Mouse (Mus musculus): ENCODE measurements around the gene Cdh24. TPM values are rescaled to one million over a fixed set of nuclear protein-coding genes. Genes with fewer than 3 reads are reported as not detected.

Gene Cdh24
- total RNA-seq, 2 experiments from 2014 or later: 1.3 to 5.0 TPM

- ATAC-seq (replicated peaks; ENCODE audit: low FRiP score, poor library complexity, severe bottlenecking): no peak
These were observed 30.5 kb downstream of the Cdh24 start for GRCm38 (mm10) chr14:54610648-54611047.

DNA sequence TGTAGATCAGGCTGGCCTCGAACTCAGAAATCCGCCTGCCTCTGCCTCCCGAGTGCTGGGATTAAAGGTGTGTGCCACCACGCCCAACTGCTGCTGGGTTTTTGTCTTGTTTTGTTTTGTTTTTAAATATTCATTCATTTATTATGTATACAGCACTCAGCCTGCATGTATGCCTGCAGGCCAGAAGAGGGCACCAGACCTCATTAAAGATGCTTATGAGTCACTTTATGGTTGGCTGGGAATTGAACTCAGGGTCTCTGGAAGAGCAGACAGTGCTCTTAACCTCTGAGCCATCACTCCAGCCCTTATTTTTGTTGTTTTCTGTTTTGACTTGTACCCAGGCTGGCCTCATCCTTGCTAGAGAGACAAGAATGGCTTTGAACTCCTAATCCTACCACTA, 31.2 kb downstream of the Cdh24 start:
- ATAC-seq (replicated peaks; ENCODE audit: low FRiP score, poor library complexity, severe bottlenecking): no peak

GRCm38 (mm10) chr14:54609245-54609644, 31.9 kb downstream of the Cdh24 start:
- ATAC-seq (replicated peaks; ENCODE audit: low FRiP score, poor library complexity, severe bottlenecking): no peak

- no peak for ATAC-seq (replicated peaks; ENCODE audit: low FRiP score, poor library complexity, severe bottlenecking)
These were observed 33.9 kb downstream of the Cdh24 start for GRCm38 (mm10) chr14:54607226-54607625.

DNA sequence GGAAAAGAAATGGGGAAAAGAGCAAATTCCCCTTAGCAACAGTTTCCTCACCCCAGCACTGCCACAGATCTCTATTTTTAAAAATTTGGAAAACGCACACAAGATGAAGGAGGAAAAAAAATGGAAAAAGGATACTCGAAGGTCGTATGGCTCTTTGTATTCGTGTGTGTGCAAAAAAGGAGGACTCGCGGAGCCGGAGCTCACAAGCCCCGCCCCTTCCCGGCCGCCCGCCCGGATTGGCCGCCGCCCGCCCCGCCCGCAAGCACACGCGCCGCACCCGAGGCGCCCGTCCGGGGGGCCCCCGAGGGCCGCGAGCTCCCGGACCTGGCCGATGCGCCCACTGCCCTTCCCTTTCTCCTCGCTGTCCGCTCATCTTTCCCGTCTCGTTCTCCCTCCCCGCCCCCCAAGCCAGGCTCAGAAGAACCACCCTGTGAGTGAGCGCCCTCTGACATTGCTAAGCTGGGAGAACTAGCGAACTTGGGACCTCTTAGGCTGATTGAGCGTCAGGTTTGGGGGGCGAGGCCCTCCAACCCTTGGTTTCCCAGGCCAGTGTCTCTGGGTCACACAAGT, 35.3 kb downstream of the Cdh24 start, which contains the start of gene 4931414P19Rik:
TSS of gene 4931414P19Rik (minus strand) at position 242 of the 570 bp plus-strand sequence.
- ATAC-seq (replicated peaks; ENCODE audit: low FRiP score, poor library complexity, severe bottlenecking): peak; percentile 61

GRCm38 (mm10) chr14:54603686-54604085, 37.5 kb downstream of the Cdh24 start:
- ATAC-seq (replicated peaks; ENCODE audit: low FRiP score, poor library complexity, severe bottlenecking): no peak

- peak; percentile 94 for ATAC-seq (replicated peaks; ENCODE audit: low FRiP score, poor library complexity, severe bottlenecking)
These were observed 38.0 kb downstream of the Cdh24 start for GRCm38 (mm10) chr14:54603038-54603654.

- ATAC-seq (replicated peaks; ENCODE audit: low FRiP score, poor library complexity, severe bottlenecking): peak; percentile 10
These were observed 38.6 kb downstream of the Cdh24 start for GRCm38 (mm10) chr14:54602613-54603012.

DNA sequence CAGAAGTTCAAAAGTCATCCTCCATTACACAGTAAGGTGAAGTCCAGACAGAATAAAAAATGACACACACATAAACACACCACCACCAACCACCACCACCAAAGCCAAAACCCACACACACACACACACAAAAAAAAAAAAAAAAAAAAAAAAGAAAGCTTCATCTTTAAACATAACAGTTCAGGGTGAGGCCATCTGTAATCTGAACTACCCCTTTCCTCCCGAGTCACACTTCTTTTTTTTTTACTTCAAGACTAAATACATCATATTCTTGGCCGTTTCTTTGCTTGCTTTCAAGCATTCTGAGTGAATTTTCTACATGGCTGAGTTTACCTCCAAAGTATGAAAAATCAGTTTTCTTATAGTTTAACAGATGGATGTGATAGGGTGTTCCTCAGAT, 39.6 kb downstream of the Cdh24 start:
- ATAC-seq (replicated peaks; ENCODE audit: low FRiP score, poor library complexity, severe bottlenecking): no peak

- no peak for ATAC-seq (replicated peaks; ENCODE audit: low FRiP score, poor library complexity, severe bottlenecking)
These were observed 44.1 kb downstream of the Cdh24 start for GRCm38 (mm10) chr14:54597084-54597483.

GRCm38 (mm10) chr14:54594631-54595414, 46.3 kb downstream of the Cdh24 start:
- ATAC-seq (replicated peaks; ENCODE audit: low FRiP score, poor library complexity, severe bottlenecking): no peak

GRCm38 (mm10) chr14:54594055-54594454, 47.1 kb downstream of the Cdh24 start:
- ATAC-seq (replicated peaks; ENCODE audit: low FRiP score, poor library complexity, severe bottlenecking): peak; percentile 56; the same call in 1 of the 2 replicates

GRCm38 (mm10) chr14:54592319-54592934, 48.7 kb downstream of the Cdh24 start:
- ATAC-seq (replicated peaks; ENCODE audit: low FRiP score, poor library complexity, severe bottlenecking): no peak

- no peak for ATAC-seq (replicated peaks; ENCODE audit: low FRiP score, poor library complexity, severe bottlenecking)
These were observed 50.1 kb downstream of the Cdh24 start for GRCm38 (mm10) chr14:54591056-54591455.

GRCm38 (mm10) chr14:54583681-54584338, 57.4 kb downstream of the Cdh24 start:
- peak; percentile 81 for ATAC-seq (replicated peaks; ENCODE audit: low FRiP score, poor library complexity, severe bottlenecking)

- ATAC-seq (replicated peaks; ENCODE audit: low FRiP score, poor library complexity, severe bottlenecking): no peak
These were observed 58.6 kb downstream of the Cdh24 start for GRCm38 (mm10) chr14:54582536-54582935.

Measured in erythroblast, adult 5-6 weeks (primary cell).